Mouse (Mus musculus) MEL (cell line): ENCODE data around the gene Slc16a1. TPM values are rescaled to one million over a fixed set of nuclear protein-coding genes. Genes with fewer than 3 reads are reported as not detected.

Experiments used
- DNase-seq: peaks from one replicate; pipeline ENCODE4 v3.0.0; 2011; ENCODE audit warnings: low read depth, low spot score
- H3K27ac ChIP-seq: 2 replicates; pipeline ENCODE4 v1.5.1; 2012; ENCODE audit warnings: low read depth, mild to moderate bottlenecking, control low read depth, low read length, moderate library complexity; ENCODE audit not compliant: control insufficient read depth
- H3K27me3 ChIP-seq, 2 experiments: fragments of 150-350 bp in 1 of 2; sonication (generic) in 1 of 2; 2 replicates each; pipeline ENCODE4 v1.6.1; 2012; ENCODE audit warnings: low read length in 2 of 2, mild to moderate bottlenecking in 2 of 2, improper control_type of control experiment in 1 of 2, moderate library complexity in 1 of 2; ENCODE audit not compliant: insufficient read depth in 2 of 2, control insufficient read depth in 1 of 2
- H3K36me3 ChIP-seq, 2 experiments: 2 replicates each; pipeline ENCODE4 v1.6.1; 2012 to 2014; ENCODE audit warnings: low read length in 2 of 2, improper control_type of control experiment in 1 of 2, inconsistent platforms in 1 of 2, mild to moderate bottlenecking in 1 of 2; ENCODE audit not compliant: insufficient read depth in 2 of 2, control insufficient read depth in 1 of 2
- H3K4me1 ChIP-seq, 2 experiments: fragments of 150-350 bp in 1 of 2; sonication (generic) in 1 of 2; 2 replicates each; pipeline ENCODE4 v1.6.1; 2012; ENCODE audit warnings: low read length in 2 of 2, improper control_type of control experiment in 1 of 2, mild to moderate bottlenecking in 1 of 2; ENCODE audit not compliant: insufficient read depth in 2 of 2, control insufficient read depth in 1 of 2
- H3K4me3 ChIP-seq, 2 experiments: fragments of 150-350 bp in 1 of 2; sonication (generic) in 1 of 2; 2 replicates each; pipeline ENCODE4 v1.5.1; 2012; ENCODE audit warnings: low read depth in 2 of 2, low read length in 2 of 2, mild to moderate bottlenecking in 2 of 2, moderate library complexity in 2 of 2, control low read depth in 1 of 2, improper control_type of control experiment in 1 of 2; ENCODE audit not compliant: control insufficient read depth in 1 of 2, insufficient read depth in 1 of 2
- H3K79me2 ChIP-seq: 2 replicates; pipeline ENCODE4 v1.6.1; 2012; ENCODE audit warnings: mild to moderate bottlenecking, low read length, moderate library complexity; ENCODE audit not compliant: control insufficient read depth, poor library complexity, insufficient read depth
- H3K9ac ChIP-seq: 2 replicates; pipeline ENCODE4 v1.6.1; 2012; ENCODE audit warnings: low read depth, mild to moderate bottlenecking, control low read depth, low read length, moderate library complexity; ENCODE audit not compliant: control insufficient read depth, poor library complexity, severe bottlenecking
- H3K9me3 ChIP-seq: fragments of 150-350 bp; sonication (generic); replicated peaks from 2 replicates; pipeline ENCODE4 v1.6.1; 2012; ENCODE audit warnings: mild to moderate bottlenecking, low read length, improper control_type of control experiment, moderate library complexity; ENCODE audit not compliant: insufficient read depth
- BHLHE40 ChIP-seq: IDR thresholded peaks from 2 replicates; pipeline ENCODE4 v1.6.1; 2012; ENCODE audit warnings: low read depth, mild to moderate bottlenecking, inconsistent platforms, low read length, improper control_type of control experiment, borderline replicate concordance
- CHD2 ChIP-seq: IDR thresholded peaks from 2 replicates; pipeline ENCODE4 v1.6.1; 2011; ENCODE audit warnings: low read length, improper control_type of control experiment
- CTCF ChIP-seq, 3 experiments: IDR thresholded peaks in 2 of 3; conservative IDR thresholded peaks in 1 of 3; 2 replicates each; pipeline ENCODE4 v1.5.1; 2011 to 2012; ENCODE audit warnings: low read length in 3 of 3, low read depth in 2 of 3, mild to moderate bottlenecking in 2 of 3, improper control_type of control experiment in 1 of 3, inconsistent platforms in 1 of 3, mixed read lengths in 1 of 3, moderate library complexity in 1 of 3; ENCODE audit not compliant: control insufficient read depth in 1 of 3, insufficient read depth in 1 of 3, poor library complexity in 1 of 3, severe bottlenecking in 1 of 3
- ETS1 ChIP-seq: IDR thresholded peaks from 2 replicates; pipeline ENCODE4 v1.6.1; 2012; ENCODE audit warnings: low read depth, mild to moderate bottlenecking, inconsistent platforms, low read length, improper control_type of control experiment, moderate library complexity
- GABPA ChIP-seq: IDR thresholded peaks from 2 replicates; pipeline ENCODE4 v1.6.1; 2012; ENCODE audit warnings: low read depth, mild to moderate bottlenecking, inconsistent platforms, low read length, improper control_type of control experiment, moderate library complexity
- HCFC1 ChIP-seq: IDR thresholded peaks from 2 replicates; pipeline ENCODE4 v1.6.1; 2012; ENCODE audit warnings: low read depth, mild to moderate bottlenecking, inconsistent platforms, low read length, improper control_type of control experiment, moderate library complexity
- JUND ChIP-seq: IDR thresholded peaks from 2 replicates; pipeline ENCODE4 v1.6.1; 2011; ENCODE audit warnings: low read depth, mild to moderate bottlenecking, improper control_type of control experiment, low read length
- KAT2A ChIP-seq: conservative IDR thresholded peaks from 2 replicates; pipeline ENCODE4 v1.6.1; 2012; ENCODE audit warnings: low read depth, low read length, improper control_type of control experiment, inconsistent platforms
- MAFK ChIP-seq: IDR thresholded peaks from 2 replicates; pipeline ENCODE4 v1.6.1; 2011; ENCODE audit warnings: low read depth, mild to moderate bottlenecking, low read length, improper control_type of control experiment, borderline replicate concordance
- MEF2A ChIP-seq: IDR thresholded peaks from 2 replicates; pipeline ENCODE4 v1.6.1; 2014; ENCODE audit warnings: low read depth, mild to moderate bottlenecking, inconsistent platforms, low read length, improper control_type of control experiment; ENCODE audit not compliant: poor library complexity, insufficient replicate concordance, severe bottlenecking; ENCODE audit errors: extremely low read depth
- MYB ChIP-seq: IDR thresholded peaks from 2 replicates; pipeline ENCODE4 v1.6.1; 2011; ENCODE audit warnings: mild to moderate bottlenecking, low read depth, low read length, improper control_type of control experiment
- MYC ChIP-seq: IDR thresholded peaks from 2 replicates; pipeline ENCODE4 v1.6.1; 2011; ENCODE audit warnings: low read depth, mild to moderate bottlenecking, low read length, improper control_type of control experiment, moderate library complexity
- NELFE ChIP-seq: IDR thresholded peaks from 2 replicates; pipeline ENCODE4 v1.6.1; 2011; ENCODE audit warnings: low read depth, low read length, improper control_type of control experiment
- NRF1 ChIP-seq: IDR thresholded peaks from 2 replicates; pipeline ENCODE4 v1.6.1; 2014; ENCODE audit warnings: low read depth, mild to moderate bottlenecking, inconsistent platforms, low read length, improper control_type of control experiment, moderate library complexity; ENCODE audit not compliant: poor library complexity, insufficient read depth, severe bottlenecking
- POLR2AphosphoS5 ChIP-seq: IDR thresholded peaks from 2 replicates; pipeline ENCODE4 v1.6.1; 2012; ENCODE audit warnings: low read depth, borderline replicate concordance, mild to moderate bottlenecking, inconsistent platforms, low read length, moderate library complexity, mixed read lengths
- SIN3A ChIP-seq: IDR thresholded peaks from 2 replicates; pipeline ENCODE4 v1.6.1; 2012; ENCODE audit warnings: low read length, improper control_type of control experiment, inconsistent platforms
- TAL1 ChIP-seq: IDR thresholded peaks from 2 replicates; pipeline ENCODE4 v1.6.1; 2012; ENCODE audit warnings: mild to moderate bottlenecking, inconsistent platforms, low read length, moderate library complexity, mixed read lengths
- TBP ChIP-seq: IDR thresholded peaks from 2 replicates; pipeline ENCODE4 v1.8.0; 2011; ENCODE audit warnings: low read depth, low read length, improper control_type of control experiment
- TCF12 ChIP-seq: IDR thresholded peaks from 2 replicates; pipeline ENCODE4 v1.6.1; 2014; ENCODE audit warnings: low read depth, mild to moderate bottlenecking, inconsistent platforms, low read length, improper control_type of control experiment, moderate library complexity
- UBTF ChIP-seq: IDR thresholded peaks from 2 replicates; pipeline ENCODE4 v1.6.1; 2012; ENCODE audit warnings: low read depth, mild to moderate bottlenecking, inconsistent platforms, low read length, improper control_type of control experiment, moderate library complexity, borderline replicate concordance; ENCODE audit not compliant: insufficient read depth
- USF1 ChIP-seq: IDR thresholded peaks from 2 replicates; pipeline ENCODE4 v1.6.1; 2014; ENCODE audit warnings: low read depth, mild to moderate bottlenecking, inconsistent platforms, low read length, improper control_type of control experiment, moderate library complexity
- ZC3H11A ChIP-seq: IDR thresholded peaks from 2 replicates; pipeline ENCODE4 v1.6.1; 2012; ENCODE audit warnings: low read depth, mild to moderate bottlenecking, inconsistent platforms, low read length, improper control_type of control experiment
- ZKSCAN1 ChIP-seq: IDR thresholded peaks from 2 replicates; pipeline ENCODE4 v1.6.1; 2012; ENCODE audit warnings: low read depth, mild to moderate bottlenecking, inconsistent platforms, low read length, improper control_type of control experiment, moderate library complexity
- ZMIZ1 ChIP-seq: IDR thresholded peaks from 2 replicates; pipeline ENCODE4 v1.6.1; 2012; ENCODE audit warnings: low read depth, mild to moderate bottlenecking, inconsistent platforms, low read length, improper control_type of control experiment, moderate library complexity
- polyA plus RNA-seq, 2 experiments: library from polyadenylated mRNA; stranded (reverse) in 1 of 2; unstranded in 1 of 2; fragments of >175 nt in 1 of 2; fragments of >200 nt in 1 of 2; gene quantifications; 2 replicates each; pipeline versions ENCODE4 v1.2.1 to v1.2.4; 2012; ENCODE audit warnings: low replicate concordance in 2 of 2, low read depth in 1 of 2; ENCODE audit not compliant: insufficient read length in 2 of 2, insufficient read depth in 1 of 2, missing spikeins in 1 of 2
- total RNA-seq: library from RNA; depleted of rRNA; stranded (reverse); fragments of 300-350 nt; gene quantifications from 2 replicates; pipeline ENCODE4 v1.2.3, GENCODE M21; 2012

The Slc16a1 gene
- total and polyA plus RNA-seq, 3 experiments = 43.7 to 128 (median 96.1) TPM

GRCm38 (mm10) chr3:104621841-104622240 is 16.6 kb upstream of the Slc16a1 start:
- H3K79me2 ChIP-seq = no peaks in the 10 kb centered on the region
- no peak overlapping the region for H3K4me3 ChIP-seq
- H3K9me3 ChIP-seq = no peaks in the 10 kb centered on the region
- DNase-seq = no peak
- H3K9ac ChIP-seq = no peak overlapping the region
- no peaks in the 10 kb centered on the region for H3K27me3 ChIP-seq
- no peaks in the 10 kb centered on the region for H3K4me1 ChIP-seq
- no peaks in the 10 kb centered on the region for H3K36me3 ChIP-seq
- TF ChIP-seq CTCF (IDR thresholded peaks at IDR 0.05 in 2 of 3, conservative IDR thresholded peaks at IDR 0.05 in 1 of 3; ENCODE audit: control insufficient read depth in 1 of 3, insufficient read depth in 1 of 3, low read depth in 2 of 3, low read length in 3 of 3, poor library complexity in 1 of 3, severe bottlenecking in 1 of 3) = no peak
- TF ChIP-seq KAT2A = no peak
- no peak for TF ChIP-seq JUND
- no peak for TF ChIP-seq POLR2AphosphoS5
- TF ChIP-seq MYC = no peak
- no peak for TF ChIP-seq CHD2
- no peak for TF ChIP-seq MEF2A
- no peak for TF ChIP-seq TBP
- no peak for TF ChIP-seq ZMIZ1
- TF ChIP-seq TAL1 = no peak
- no peak overlapping the region for H3K27ac ChIP-seq

DNA sequence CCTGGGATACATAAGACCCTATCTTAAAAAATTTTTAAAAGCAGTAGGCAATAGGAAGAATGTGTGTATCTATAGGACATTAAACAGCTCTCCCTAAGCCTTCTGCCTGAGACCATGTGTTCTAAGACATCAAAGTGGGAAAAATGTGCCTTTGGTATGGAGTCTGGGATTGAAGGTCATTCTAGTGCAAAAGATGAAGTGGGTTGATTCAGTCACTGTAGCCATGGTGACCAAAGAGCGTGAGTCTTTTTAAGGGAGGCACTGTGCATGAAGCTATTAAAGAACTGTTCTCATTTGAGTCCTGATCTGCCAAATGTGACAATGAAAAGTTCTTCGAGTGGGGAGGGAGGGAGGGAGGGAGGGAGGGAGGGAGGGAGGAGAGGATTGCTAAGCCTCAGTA is 8.7 kb upstream of the Slc16a1 start:
- Histone ChIP-seq H3K9me3 (no peaks in the 10 kb centered on the region), H3K4me1 (peaks cover 4 to 5% of the 10 kb centered on the region in 2 experiments; a peak in 3 of 4 replicates), H3K36me3 (peaks cover 0 to 4% of the 10 kb centered on the region in 2 experiments; a peak in 2 of 4 replicates), H3K27ac (no peak overlapping the region), H3K27me3 (no peaks in the 10 kb centered on the region), H3K4me3 (no peak overlapping the region), H3K79me2 (no peaks in the 10 kb centered on the region), H3K9ac (no peak overlapping the region)
- TF ChIP-seq UBTF (no peak), GABPA (no peak), MAFK (no peak), USF1 (no peak), ZC3H11A (no peak), MYC (no peak), CHD2 (no peak), HCFC1 (no peak), KAT2A (no peak), NRF1 (no peak), JUND (no peak), BHLHE40 (no peak), SIN3A (no peak), NELFE (no peak), ZKSCAN1 (no peak), ETS1 (no peak), TCF12 (no peak), MYB (no peak)
- no peak for DNase-seq
